Comparison of ENCODE assay signal across 15 mouse cellular contexts in the genomic region with DNA sequence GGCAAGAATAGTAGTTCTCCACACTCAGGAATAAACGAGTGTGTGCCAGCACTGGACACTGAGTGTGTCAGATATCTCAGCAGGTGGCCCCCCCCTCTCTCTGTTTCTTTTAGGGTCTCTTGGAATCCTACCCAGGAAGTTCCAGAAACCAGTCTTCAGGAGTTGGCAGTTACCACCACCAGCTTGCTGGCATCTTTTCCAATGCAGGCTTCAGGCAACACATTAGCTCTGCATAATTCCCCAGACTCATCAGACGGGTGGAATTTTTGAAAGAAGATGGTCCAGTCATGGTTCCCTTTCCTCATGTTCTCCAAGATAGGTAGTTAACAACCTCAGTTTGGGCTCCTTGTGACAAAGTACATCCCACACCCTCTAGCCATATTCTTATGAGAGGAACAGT.
"Had no signal": no experiment of that assay in that cellular context is flagged by ENCODE, and none has a peak within 500 bp of the region (broad histone marks: within the 10 kb centered on the region; RNA-seq: fewer than 3 reads in every experiment).

No protein-coding gene starts in this region.

- ATAC-seq: intestine, embryonic 16.5 days; liver, embryonic 12.5 days; midbrain, embryonic 13.5 days; midbrain, embryonic 16.5 days had no signal

- DNase-seq: kidney, adult 18-20 months; kidney, adult 9 months; kidney, postnatal 14 days; kidney, postnatal 4 days; liver; lung, adult 18-20 months; lung, postnatal 10 days; right cerebral cortex, postnatal 14 days; thymus, adult 2 months; thymus, postnatal 14 days; thymus, postnatal 4 days had no signal
